Mouse (Mus musculus) hindbrain, postnatal 0 days (tissue): Measurements from ENCODE around the gene Pip5k1b. TPM values are rescaled to one million over a fixed set of nuclear protein-coding genes. Genes with fewer than 3 reads are reported as not detected.

Experiments
- ATAC-seq: fragments of 200-750 bp; cut with Nextera tagmentation; 2 replicates; pipeline ENCODE4 v1.8.0; 2017; ENCODE audit warnings: mild to moderate bottlenecking, moderate TSS enrichment, moderate library complexity
- DNase-seq: peaks from one replicate; pipeline ENCODE4 v3.0.0-alpha.2; 2015; ENCODE audit warnings: low spot score
- H3K27ac ChIP-seq: fragments of 300-500 bp; sonication (generic); 2 replicates; pipeline ENCODE4 v1.5.1; 2014; ENCODE audit warnings: mild to moderate bottlenecking
- H3K27me3 ChIP-seq: fragments of 300-500 bp; sonication (generic); 2 replicates; pipeline ENCODE4 v1.6.1; 2014; ENCODE audit warnings: low read length, mixed read lengths; ENCODE audit not compliant: insufficient read depth
- H3K36me3 ChIP-seq: fragments of 300-500 bp; sonication (generic); 2 replicates; pipeline ENCODE4 v1.6.1; 2014; ENCODE audit warnings: low read length, mixed read lengths; ENCODE audit not compliant: insufficient read depth
- H3K4me1 ChIP-seq: fragments of 300-500 bp; sonication (generic); 2 replicates; pipeline ENCODE4 v1.6.1; 2014; ENCODE audit warnings: antibody characterized with exemption, low read length, mixed read lengths; ENCODE audit not compliant: insufficient read depth
- H3K4me2 ChIP-seq: fragments of 300-500 bp; sonication (generic); 2 replicates; pipeline ENCODE4 v1.6.1; 2014; ENCODE audit warnings: low read depth, mild to moderate bottlenecking, low read length, moderate library complexity, mixed read lengths
- H3K4me3 ChIP-seq: fragments of 300-500 bp; sonication (generic); 2 replicates; pipeline ENCODE4 v1.5.1; 2014; ENCODE audit warnings: low read length
- H3K9ac ChIP-seq: fragments of 300-500 bp; sonication (generic); replicated peaks from 2 replicates; pipeline ENCODE4 v1.6.1; 2014; ENCODE audit warnings: mild to moderate bottlenecking, low read length, moderate library complexity, mixed read lengths
- H3K9me3 ChIP-seq: fragments of 300-500 bp; sonication (generic); 2 replicates; pipeline ENCODE4 v1.6.1; 2016; ENCODE audit warnings: low read length, mixed read lengths
- CTCF ChIP-seq: IDR thresholded peaks from 2 replicates; pipeline ENCODE4 v1.5.1; 2016; ENCODE audit warnings: antibody characterized with exemption, control low read depth, low read depth
- WGBS: fragments of 180-500 bp; shearing (Covaris S2); extraction: QIAGEN DNeasy Blood & Tissue Kit; methylation state at CpG from one replicate; pipeline ENCODE4 v1.1.7; 2014; 5-methylcytosine and 5-hydroxymethylcytosine counted together
- polyA plus RNA-seq: library from polyadenylated mRNA; unstranded; fragments of >200 nt; fragmentation: Nextera tagmentation; extraction: Ambion mirVana; gene quantifications from 2 replicates; pipeline ENCODE4 v1.2.1, GENCODE M21; 2015
- total RNA-seq: library from RNA; depleted of rRNA; stranded (reverse); fragments of >200 nt; gene quantifications from 2 replicates; pipeline ENCODE4 v1.2.3, GENCODE M21; 2014

Pip5k1b gene
- total and polyA plus RNA-seq, 2 experiments from 2014 or later = 2.0 to 2.2 TPM

DNA sequence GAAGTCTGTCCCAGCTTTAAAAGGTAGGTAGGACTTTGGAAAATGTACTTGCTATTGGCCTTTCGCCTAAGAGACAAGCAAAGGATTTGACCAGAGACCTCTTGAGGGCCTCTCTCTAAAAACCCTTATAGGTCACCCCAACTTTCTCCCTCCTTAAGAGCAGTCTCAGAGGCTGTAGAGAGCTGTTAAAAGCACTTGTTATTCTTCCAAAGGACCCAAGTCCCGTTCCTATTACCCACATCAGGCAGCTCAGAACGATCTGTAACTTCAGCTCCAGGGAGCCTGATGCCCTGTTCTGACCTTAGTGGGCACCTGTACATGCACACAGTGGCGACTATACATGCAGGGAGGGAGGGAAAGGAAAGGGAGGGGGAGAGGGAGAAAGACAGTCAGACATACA is 18.0 kb downstream of the Pip5k1b start:
- no peak overlapping the region for H3K4me2 ChIP-seq
- TF ChIP-seq CTCF = no peak
- H3K9ac ChIP-seq = no peak overlapping the region
- H3K27ac ChIP-seq = no peak overlapping the region
- no peak overlapping the region for H3K4me3 ChIP-seq
- ATAC-seq (no peak), DNase-seq (no peak)
- no peaks in the 10 kb centered on the region for H3K9me3 ChIP-seq
- no peaks in the 10 kb centered on the region for H3K4me1 ChIP-seq
- no peaks in the 10 kb centered on the region for H3K36me3 ChIP-seq
- WGBS = 83% methylated on average over 4 of the region's 4 CpGs
- H3K27me3 ChIP-seq = no peaks in the 10 kb centered on the region

DNA sequence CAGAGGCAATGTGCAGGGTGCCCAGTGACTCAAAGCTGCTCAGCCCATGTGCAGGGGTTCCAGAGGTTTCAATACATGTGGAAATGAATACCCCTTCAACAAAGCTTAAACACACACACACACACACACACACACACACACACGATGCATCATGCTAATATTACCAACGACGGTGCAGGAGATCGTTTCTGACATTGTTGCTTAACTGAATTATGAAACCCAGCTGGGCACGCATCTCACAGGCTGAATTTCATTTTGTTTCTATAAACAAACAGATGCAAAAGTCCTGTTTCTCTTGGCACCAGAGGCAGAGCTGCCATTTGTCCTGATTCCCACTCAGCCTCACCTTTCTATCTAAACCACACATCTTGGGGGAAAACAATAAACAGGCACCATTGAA is 18.8 kb downstream of the Pip5k1b start:
- no peak overlapping the region for H3K4me3 ChIP-seq
- ATAC-seq (no peak), DNase-seq (no peak)
- H3K4me1 ChIP-seq = no peaks in the 10 kb centered on the region
- H3K9ac ChIP-seq = no peak overlapping the region
- no peak overlapping the region for H3K4me2 ChIP-seq
- no peaks in the 10 kb centered on the region for H3K9me3 ChIP-seq
- no peaks in the 10 kb centered on the region for H3K36me3 ChIP-seq
- 63% methylated on average over 5 of the region's 5 CpGs for WGBS
- H3K27ac ChIP-seq = no peak overlapping the region
- TF ChIP-seq CTCF = no peak
- no peaks in the 10 kb centered on the region for H3K27me3 ChIP-seq

DNA sequence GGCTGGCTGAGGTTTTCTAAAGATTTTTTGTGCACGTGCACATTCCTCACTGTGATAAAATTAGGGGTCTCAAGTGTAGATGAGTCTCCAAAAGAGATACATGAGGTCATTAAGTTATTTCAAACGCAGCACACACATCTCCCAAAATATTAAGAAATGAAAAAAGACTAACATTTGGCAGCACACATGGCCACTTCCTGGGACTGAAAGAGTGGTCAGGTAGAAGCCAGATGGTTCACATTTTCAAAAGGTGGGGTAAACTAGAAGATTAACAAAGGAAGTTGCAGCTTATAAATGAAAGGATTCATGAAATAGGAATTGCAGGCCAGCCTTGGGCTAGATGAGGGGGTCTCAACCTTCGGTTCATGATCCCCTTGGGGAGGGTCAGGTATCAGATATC is 19.4 kb downstream of the Pip5k1b start:
- Histone ChIP-seq H3K27me3 (no peaks in the 10 kb centered on the region), H3K9ac (no peak overlapping the region), H3K4me1 (no peaks in the 10 kb centered on the region), H3K4me3 (no peak overlapping the region), H3K4me2 (no peak overlapping the region), H3K27ac (no peak overlapping the region), H3K36me3 (no peaks in the 10 kb centered on the region), H3K9me3 (no peaks in the 10 kb centered on the region)
- ATAC-seq = no peak
- 83% methylated on average over 3 of the region's 3 CpGs for WGBS
- TF ChIP-seq CTCF = no peak
- DNase-seq = no peak

DNA sequence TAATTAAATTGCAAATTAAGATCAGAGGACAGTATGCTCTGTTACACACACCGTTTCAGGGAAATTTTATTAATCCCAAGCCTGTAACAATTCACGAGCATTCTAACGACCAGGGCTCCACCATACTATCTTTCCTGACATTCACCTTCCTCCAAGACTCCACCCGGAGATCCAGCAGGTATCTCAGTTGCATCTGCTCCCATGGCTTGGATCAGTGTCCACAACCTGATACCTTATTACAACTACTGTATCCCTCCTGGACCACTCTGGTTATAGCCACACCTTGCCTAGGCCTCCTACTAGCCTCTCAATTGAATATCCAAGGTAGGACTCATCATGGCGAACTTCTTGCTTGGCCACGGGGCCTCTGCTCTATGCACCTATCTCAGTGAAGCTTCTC is 20.5 kb downstream of the Pip5k1b start:
- no peaks in the 10 kb centered on the region for H3K4me1 ChIP-seq
- no peak overlapping the region for H3K4me3 ChIP-seq
- no peaks in the 10 kb centered on the region for H3K9me3 ChIP-seq
- H3K4me2 ChIP-seq = no peak overlapping the region
- no peak for DNase-seq
- H3K36me3 ChIP-seq = no peaks in the 10 kb centered on the region
- H3K27ac ChIP-seq = no peak overlapping the region
- no peak overlapping the region for H3K9ac ChIP-seq
- 85% methylated on average over 6 of the region's 6 CpGs for WGBS
- no peak for TF ChIP-seq CTCF
- no peaks in the 10 kb centered on the region for H3K27me3 ChIP-seq
- ATAC-seq = no peak

DNA sequence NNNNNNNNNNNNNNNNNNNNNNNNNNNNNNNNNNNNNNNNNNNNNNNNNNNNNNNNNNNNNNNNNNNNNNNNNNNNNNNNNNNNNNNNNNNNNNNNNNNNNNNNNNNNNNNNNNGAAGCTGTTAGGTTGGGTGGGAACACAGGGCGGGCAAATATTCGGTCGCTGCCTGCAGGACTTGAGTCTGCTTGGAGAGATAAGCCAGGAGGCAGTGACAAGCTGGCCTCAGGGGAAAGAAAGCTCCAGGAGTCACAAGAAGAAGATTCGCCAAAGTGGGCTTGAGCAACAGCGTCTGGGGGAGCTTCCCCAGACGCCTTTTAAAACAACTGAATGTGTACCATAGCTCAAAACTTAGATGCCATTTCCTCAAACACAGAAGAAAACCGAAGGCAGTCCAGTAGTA is 20.9 kb downstream of the Pip5k1b start:
- no peak for TF ChIP-seq CTCF
- H3K9ac ChIP-seq = no peak overlapping the region
- ATAC-seq = no peak
- no peak overlapping the region for H3K4me2 ChIP-seq
- no peak overlapping the region for H3K4me3 ChIP-seq
- no peak for DNase-seq
- 85% methylated on average over 7 of the region's 7 CpGs for WGBS
- H3K27ac ChIP-seq = no peak overlapping the region
- H3K36me3 ChIP-seq = no peaks in the 10 kb centered on the region
- H3K9me3 ChIP-seq = no peaks in the 10 kb centered on the region
- H3K4me1 ChIP-seq = no peaks in the 10 kb centered on the region
- no peaks in the 10 kb centered on the region for H3K27me3 ChIP-seq

DNA sequence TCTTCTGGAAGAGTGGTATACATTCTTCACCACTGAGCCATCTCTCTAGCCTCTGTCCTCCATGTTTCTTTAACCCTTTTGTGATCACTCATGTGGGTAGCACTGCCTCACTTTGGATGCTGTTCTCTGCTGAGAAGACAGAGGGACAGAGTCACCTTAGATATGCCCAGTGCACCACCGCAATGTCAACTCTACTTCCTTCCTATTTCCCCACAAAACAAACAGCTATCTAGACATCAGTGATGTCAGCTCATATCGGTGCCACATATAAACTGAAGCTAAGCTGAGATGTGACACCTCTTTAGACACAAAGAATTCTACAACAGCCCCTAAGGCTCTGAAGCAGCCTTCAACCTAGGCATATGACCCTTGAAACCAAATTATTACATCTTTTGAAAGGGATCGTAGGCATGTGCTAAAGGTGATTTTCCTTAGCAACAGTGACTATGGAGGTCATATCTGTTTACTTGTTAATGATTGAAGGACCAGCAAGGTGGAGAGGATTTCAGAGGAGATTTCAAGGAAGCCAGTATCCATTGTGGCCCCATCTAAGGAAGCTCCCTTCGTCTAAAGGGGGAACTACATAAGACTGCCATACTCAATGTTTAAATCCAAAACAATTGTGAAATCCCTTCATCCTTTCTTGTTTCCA is 26.6 kb downstream of the Pip5k1b start:
- Histone ChIP-seq H3K4me3 (no peak overlapping the region), H3K27ac (no peak overlapping the region), H3K36me3 (no peaks in the 10 kb centered on the region), H3K4me1 (no peaks in the 10 kb centered on the region), H3K4me2 (no peak overlapping the region), H3K9me3 (no peaks in the 10 kb centered on the region), H3K9ac (no peak overlapping the region), H3K27me3 (no peaks in the 10 kb centered on the region)
- TF ChIP-seq CTCF = no peak
- DNase-seq = no peak
- no peak for ATAC-seq
- 93% methylated on average over 4 of the region's 4 CpGs for WGBS

DNA sequence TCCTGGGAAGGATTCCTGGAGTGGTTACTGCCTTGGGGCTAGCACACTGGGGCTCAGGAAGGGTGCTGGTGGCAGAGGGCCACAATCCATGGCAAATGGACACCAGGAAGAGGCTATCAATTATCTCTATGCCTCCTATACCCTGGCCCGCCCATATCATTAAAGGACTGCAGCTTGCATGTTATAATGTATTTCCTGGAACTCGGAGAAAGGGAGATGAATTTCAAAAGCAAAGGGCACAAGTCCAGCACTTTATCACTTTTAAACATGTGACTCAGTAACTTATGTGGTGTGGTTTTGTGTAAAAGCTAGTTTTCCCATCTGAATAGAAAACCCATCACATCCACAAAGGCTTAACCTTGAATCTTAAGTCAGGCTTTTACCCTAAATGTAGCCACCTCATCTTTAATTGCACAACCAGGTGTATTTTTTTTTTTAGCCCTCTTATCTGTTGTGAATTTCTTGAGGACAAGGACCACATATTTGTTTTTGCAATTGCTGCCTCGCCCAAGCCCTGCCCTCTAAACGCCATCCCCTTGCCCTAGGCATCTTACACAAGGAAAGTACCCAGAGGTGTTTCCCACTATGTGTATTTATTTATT is 27.4 kb downstream of the Pip5k1b start:
- Histone ChIP-seq H3K27ac (no peak overlapping the region), H3K4me2 (no peak overlapping the region), H3K27me3 (no peaks in the 10 kb centered on the region), H3K4me3 (no peak overlapping the region), H3K36me3 (no peaks in the 10 kb centered on the region), H3K9ac (no peak overlapping the region), H3K4me1 (no peaks in the 10 kb centered on the region), H3K9me3 (no peaks in the 10 kb centered on the region)
- DNase-seq (no peak), ATAC-seq (no peak)
- no peak for TF ChIP-seq CTCF
- 93% methylated on average over 4 of the region's 4 CpGs for WGBS
